12 mouse cellular contexts compared by ENCODE assay signal in the genomic region with DNA sequence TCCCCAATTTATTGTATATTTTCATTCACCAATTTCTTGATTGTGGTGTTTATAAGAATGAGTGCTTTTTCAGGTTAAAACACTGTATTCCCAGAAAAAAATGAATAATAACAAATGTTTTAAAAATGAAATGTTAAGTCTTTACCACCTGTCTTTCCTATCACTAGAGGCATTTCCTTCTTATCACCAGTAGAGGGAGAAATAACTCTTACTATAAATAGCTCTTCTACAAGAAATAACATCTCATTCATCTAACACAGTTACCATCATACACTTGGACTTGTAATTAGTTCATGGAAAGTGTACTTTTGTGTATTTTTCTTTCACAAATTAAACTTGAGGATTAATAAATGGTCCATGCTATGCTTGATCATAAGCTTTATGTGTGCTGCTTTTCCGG. TPM values are rescaled to one million over a fixed set of nuclear protein-coding genes. Genes with fewer than 3 reads are reported as not detected.
DNase-seq lines count a peak whose midpoint lies in the region; ATAC-seq and TF ChIP-seq lines count a peak whose summit lies in the region.
"Had no signal": no experiment of that assay in that cellular context is flagged by ENCODE, and none has a peak within 500 bp of the region (broad histone marks: within the 10 kb centered on the region; RNA-seq: fewer than 3 reads in every experiment).

No protein-coding gene starts in this region.

- no peak for DNase-seq in left cerebral cortex, adult 2 months (ENCODE audit: extremely low spot score in 1 of 2, low spot score in 2 of 2)
- DNase-seq in left cerebral cortex, postnatal 10 days (ENCODE audit: extremely low spot score in 1 of 2, low spot score in 2 of 2), result no peak
- DNase-seq in NIH3T3 (ENCODE audit: low read depth), result peak; percentile 24
- peak; percentile 14 for DNase-seq in mesoderm, embryonic 11.5 days (ENCODE audit: low read depth, low spot score)
- no peak for DNase-seq in ovary, postnatal 14 days (ENCODE audit: low spot score)
- no peak for DNase-seq in gastrocnemius, postnatal 14 days
- DNase-seq: cerebellum, adult 8-10 months; heart, adult 11 months had no signal

- H3K27ac ChIP-seq in left cerebral cortex, adult 2 months, result no peak overlapping the region
- H3K27ac ChIP-seq: hindbrain, embryonic 13.5 days; limb, embryonic 13.5 days; macrophage had no signal

- peak; percentile 53 for ATAC-seq in CD4-positive, CD25-positive, alpha-beta regulatory T cell, adult 4 months

- intact Hi-C loops in left cerebral cortex, adult 2 months (cut with DNase I), result loop anchor here (5.0 kb wide), 1 partner anchor 778 kb away; no protein-coding TSS in a partner anchor
- intact Hi-C loops in left cerebral cortex, postnatal 10 days (cut with DNase I), result loop anchor here (5.0 to 10.0 kb wide), 2 partner anchors 545 to 778 kb away; no protein-coding TSS in a partner anchor
- intact Hi-C loops in gastrocnemius, postnatal 14 days (cut with DNase I; ENCODE audit: low total_unique reads), result no loop called here

- no peak overlapping the region for H3K4me3 ChIP-seq in left cerebral cortex, adult 2 months
- H3K4me3 ChIP-seq: hindbrain, embryonic 13.5 days; limb, embryonic 13.5 days had no signal

- TF ChIP-seq CTCF in left cerebral cortex, adult 2 months (IDR thresholded peaks at IDR 0.05), result peak; percentile 64

RNA-seq across cellular contexts. Expression of a gene that starts 40.5 kb away (rescaled TPM):
- 10 to 100 TPM; 54.0 to 60.7 TPM for total RNA-seq in left cerebral cortex, adult 2 months (2021)
- total RNA-seq in left cerebral cortex, postnatal 10 days (2021), result 10 to 100 TPM; 69.7 to 76.8 TPM
- polyA plus RNA-seq in CD4-positive, CD25-positive, alpha-beta regulatory T cell, adult 4 months (2017; shearing (Covaris generic)), result 10 to 100 TPM; 37.1 to 44.8 TPM
- 10 to 100 TPM; 11.9 to 12.1 TPM for total RNA-seq in gastrocnemius, postnatal 14 days (2021)

Comparison
In these comparisons a context has a peak if more than half of its experiments do, and no peak if none do; other contexts are left out.
1. DNase-seq: peak in NIH3T3 (single experiment) and mesoderm, embryonic 11.5 days (single experiment); none in left cerebral cortex, adult 2 months (0 of 2), left cerebral cortex, postnatal 10 days (0 of 2), ovary, postnatal 14 days (single experiment) and gastrocnemius, postnatal 14 days (single experiment).
2. RNA of a gene that starts 40.5 kb away (total RNA-seq): 69.7 to 76.8 TPM in left cerebral cortex, postnatal 10 days and 54.0 to 60.7 TPM in left cerebral cortex, adult 2 months; 11.9 to 12.1 TPM in gastrocnemius, postnatal 14 days; every median in the first group is over 4 times any median in the second.